Mouse (Mus musculus) testis, adult 2 months (tissue): ENCODE data around the gene Hist1h2bf.
"Not testable (repeated sequence)": the region's sequence is repeated elsewhere in the genome, so short reads cannot be mapped to it uniquely, and the experiment has no call there.

Experiments
- CTCF ChIP-seq: fragments of 200-500 bp; IDR thresholded peaks from 2 replicates; pipeline ENCODE4 v1.5.1; 2012; ENCODE audit warnings: low read depth, mild to moderate bottlenecking, inconsistent platforms, low read length, moderate library complexity; ENCODE audit not compliant: control insufficient read depth, insufficient read depth, insufficient replicate concordance
- POLR2A ChIP-seq: fragments of 200-500 bp; IDR thresholded peaks from 2 replicates; pipeline ENCODE4 v1.6.1; 2012; ENCODE audit warnings: low read depth, mild to moderate bottlenecking, inconsistent platforms, low read length, moderate library complexity; ENCODE audit not compliant: control insufficient read depth

GRCm38 (mm10) chr13:23622175-23622671 is 48.2 kb upstream of the Hist1h2bf start, which contains the start of gene Hist1h1e:
- TF ChIP-seq CTCF, result not testable (repeated sequence)
- TF ChIP-seq POLR2A, result peak; percentile 87
